Mouse (Mus musculus): ENCODE measurements around the gene Fmnl2.

- TF ChIP-seq GATA1 (IDR thresholded peaks at IDR 0.05; ENCODE audit: borderline replicate concordance, low read length) (no peak), FLI1 (IDR thresholded peaks at IDR 0.05; ENCODE audit: low read length) (no peak)
Measured at GRCm38 (mm10) chr2:52849092-52849491, 8.6 kb upstream of the Fmnl2 start.
